Mouse (Mus musculus) stomach, embryonic 16.5 days (tissue): ENCODE measurements around the gene Fam172a. TPM values are rescaled to one million over a fixed set of nuclear protein-coding genes. Genes with fewer than 3 reads are reported as not detected.

Experiments
- ATAC-seq: fragments of 200-750 bp; cut with Nextera tagmentation; 2 replicates; pipeline ENCODE4 v1.8.0; 2017; ENCODE audit warnings: moderate number of reproducible peaks, moderate TSS enrichment; ENCODE audit not compliant: insufficient read depth, low FRiP score
- H3K27ac ChIP-seq: fragments of 300-500 bp; sonication (generic); 2 replicates; pipeline ENCODE4 v1.5.1; 2014; ENCODE audit warnings: low read length
- H3K27me3 ChIP-seq: fragments of 300-500 bp; sonication (generic); 2 replicates; pipeline ENCODE4 v1.6.1; 2014; ENCODE audit warnings: low read length, control low read depth, mixed read lengths; ENCODE audit not compliant: control insufficient read depth, insufficient read depth
- H3K36me3 ChIP-seq: fragments of 300-500 bp; sonication (generic); 2 replicates; pipeline ENCODE4 v1.6.1; 2014; ENCODE audit warnings: low read length; ENCODE audit not compliant: control insufficient read depth, insufficient read depth
- H3K4me1 ChIP-seq: fragments of 300-500 bp; sonication (generic); 2 replicates; pipeline ENCODE4 v1.6.1; 2014; ENCODE audit warnings: low read length, control low read depth, mixed read lengths; ENCODE audit not compliant: control insufficient read depth, insufficient read depth
- H3K4me2 ChIP-seq: fragments of 300-500 bp; sonication (generic); 2 replicates; pipeline ENCODE4 v1.6.1; 2014; ENCODE audit warnings: low read depth, low read length, mixed read lengths
- H3K4me3 ChIP-seq: fragments of 300-500 bp; sonication (generic); replicated peaks from 2 replicates; pipeline ENCODE4 v1.5.1; 2014; ENCODE audit warnings: mild to moderate bottlenecking, low read length
- H3K9ac ChIP-seq: fragments of 300-500 bp; sonication (generic); 2 replicates; pipeline ENCODE4 v1.6.1; 2014; ENCODE audit warnings: low read length
- H3K9me3 ChIP-seq: fragments of 300-500 bp; sonication (generic); replicated peaks from 2 replicates; pipeline ENCODE4 v1.6.1; 2016; ENCODE audit warnings: low read length, control low read depth; ENCODE audit not compliant: control insufficient read depth
- WGBS: fragments of 180-500 bp; shearing (Covaris S2); extraction: QIAGEN DNeasy Blood & Tissue Kit; methylation state at CpG from one replicate; pipeline ENCODE4 v1.1.7; 2014; 5-methylcytosine and 5-hydroxymethylcytosine counted together
- polyA plus RNA-seq: library from polyadenylated mRNA; unstranded; fragments of >200 nt; fragmentation: Nextera tagmentation; extraction: Ambion mirVana; gene quantifications from 2 replicates; pipeline ENCODE4 v1.2.1, GENCODE M21; 2015

Fam172a gene
- polyA plus RNA-seq, 1 experiment from 2014 or later, result 25.6 TPM

- Histone ChIP-seq H3K4me2 (no peak overlapping the region), H3K9ac (no peak overlapping the region), H3K9me3 (no peaks in the 10 kb centered on the region), H3K27ac (no peak overlapping the region), H3K4me1 (no peaks in the 10 kb centered on the region), H3K36me3 (no peaks in the 10 kb centered on the region), H3K4me3 (no peak overlapping the region), H3K27me3 (0 out of 2 replicates have a peak, but pooled peaks cover 5% of the 10 kb centered on the region)
- ATAC-seq, result no peak
These were observed 463.1 kb downstream of the Fam172a start for GRCm38 (mm10) chr13:78164941-78165340.

GRCm38 (mm10) chr13:78168166-78168565, 466.3 kb downstream of the Fam172a start:
- no peaks in the 10 kb centered on the region for H3K9me3 ChIP-seq
- H3K4me3 ChIP-seq, result no peak overlapping the region
- no peak overlapping the region for H3K4me2 ChIP-seq
- no peak overlapping the region for H3K27ac ChIP-seq
- peaks cover 25% of the 10 kb centered on the region for H3K27me3 ChIP-seq
- H3K9ac ChIP-seq, result no peak overlapping the region
- H3K36me3 ChIP-seq, result no peaks in the 10 kb centered on the region
- no peak for ATAC-seq
- H3K4me1 ChIP-seq, result no peaks in the 10 kb centered on the region
- 57% methylated on average over 4 of the region's 4 CpGs for WGBS

GRCm38 (mm10) chr13:78171320-78171719, 469.5 kb downstream of the Fam172a start:
- H3K4me1 ChIP-seq, result no peaks in the 10 kb centered on the region
- no peak overlapping the region for H3K27ac ChIP-seq
- H3K4me3 ChIP-seq, result no peak overlapping the region
- no peak overlapping the region for H3K9ac ChIP-seq
- H3K27me3 ChIP-seq, result peaks cover 34% of the 10 kb centered on the region
- H3K4me2 ChIP-seq, result peak overlapping the region; percentile 24; the same call in 1 of the 2 replicates
- WGBS, result 2% methylated on average over 15 of the region's 15 CpGs
- no peaks in the 10 kb centered on the region for H3K9me3 ChIP-seq
- H3K36me3 ChIP-seq, result no peaks in the 10 kb centered on the region
- ATAC-seq, result no peak

- H3K4me1 ChIP-seq, result no peaks in the 10 kb centered on the region
- peaks cover 35% of the 10 kb centered on the region for H3K27me3 ChIP-seq
- no peak overlapping the region for H3K27ac ChIP-seq
- H3K9ac ChIP-seq, result no peak overlapping the region
- ATAC-seq, result no peak
- no peaks in the 10 kb centered on the region for H3K9me3 ChIP-seq
- H3K4me3 ChIP-seq, result no peak overlapping the region
- H3K4me2 ChIP-seq, result no peak overlapping the region
- 6% methylated on average over 17 of the region's 17 CpGs for WGBS
- H3K36me3 ChIP-seq, result no peaks in the 10 kb centered on the region
These were observed 470.3 kb downstream of the Fam172a start for GRCm38 (mm10) chr13:78171984-78172636.

- H3K4me2 ChIP-seq, result no peak overlapping the region
- H3K36me3 ChIP-seq, result no peaks in the 10 kb centered on the region
- no peak for ATAC-seq
- H3K27me3 ChIP-seq, result peaks cover 37% of the 10 kb centered on the region
- no peaks in the 10 kb centered on the region for H3K4me1 ChIP-seq
- 23% methylated on average over 3 of the region's 3 CpGs for WGBS
- H3K9me3 ChIP-seq, result no peaks in the 10 kb centered on the region
- no peak overlapping the region for H3K9ac ChIP-seq
- no peak overlapping the region for H3K4me3 ChIP-seq
- H3K27ac ChIP-seq, result no peak overlapping the region
These were observed 471.0 kb downstream of the Fam172a start for GRCm38 (mm10) chr13:78172861-78173260.

GRCm38 (mm10) chr13:78174191-78174590, 472.4 kb downstream of the Fam172a start:
- Histone ChIP-seq H3K27ac (no peak overlapping the region), H3K27me3 (peaks cover 40% of the 10 kb centered on the region), H3K4me2 (no peak overlapping the region), H3K9ac (no peak overlapping the region), H3K4me3 (no peak overlapping the region), H3K9me3 (no peaks in the 10 kb centered on the region), H3K36me3 (no peaks in the 10 kb centered on the region), H3K4me1 (no peaks in the 10 kb centered on the region)
- 29% methylated on average over 3 of the region's 3 CpGs for WGBS
- no peak for ATAC-seq

- ATAC-seq, result no peak
- 45% methylated on average over 1 of the region's 1 CpGs for WGBS
- Histone ChIP-seq H3K4me1 (peaks cover 3% of the 10 kb centered on the region; the same call in 1 of the 2 replicates), H3K27ac (no peak overlapping the region), H3K9ac (no peak overlapping the region), H3K4me2 (no peak overlapping the region), H3K27me3 (peaks cover 43% of the 10 kb centered on the region), H3K4me3 (no peak overlapping the region), H3K36me3 (no peaks in the 10 kb centered on the region), H3K9me3 (no peaks in the 10 kb centered on the region)
These were observed 473.1 kb downstream of the Fam172a start for GRCm38 (mm10) chr13:78174891-78175290.

GRCm38 (mm10) chr13:78175821-78176380, 474.1 kb downstream of the Fam172a start:
- 6% methylated on average over 8 of the region's 8 CpGs for WGBS
- Histone ChIP-seq H3K9ac (no peak overlapping the region), H3K27ac (no peak overlapping the region), H3K4me3 (no peak overlapping the region), H3K27me3 (peaks cover 46% of the 10 kb centered on the region), H3K9me3 (no peaks in the 10 kb centered on the region), H3K4me1 (peaks cover 3% of the 10 kb centered on the region; the same call in 1 of the 2 replicates), H3K36me3 (no peaks in the 10 kb centered on the region), H3K4me2 (no peak overlapping the region)
- ATAC-seq, result no peak

GRCm38 (mm10) chr13:78177381-78177950, 475.6 kb downstream of the Fam172a start:
- Histone ChIP-seq H3K9me3 (no peaks in the 10 kb centered on the region), H3K4me1 (peaks cover 3% of the 10 kb centered on the region; the same call in 1 of the 2 replicates), H3K27me3 (peaks cover 33% of the 10 kb centered on the region), H3K4me2 (no peak overlapping the region), H3K27ac (no peak overlapping the region), H3K9ac (no peak overlapping the region), H3K4me3 (no peak overlapping the region), H3K36me3 (no peaks in the 10 kb centered on the region)
- no peak for ATAC-seq
- 11% methylated on average over 5 of the region's 5 CpGs for WGBS
